Mouse (Mus musculus) embryonic facial prominence, embryonic 10.5 days (tissue): ENCODE results near the gene C1qtnf5. TPM values are rescaled to one million over a fixed set of nuclear protein-coding genes. Genes with fewer than 3 reads are reported as not detected.
"Not testable (repeated sequence)": the region's sequence is repeated elsewhere in the genome, so short reads cannot be mapped to it uniquely, and the experiment has no call there.

Source experiments
- DNase-seq: peaks from one replicate; pipeline ENCODE4 v3.0.0-alpha.2; 2017; ENCODE audit warnings: low spot score
- H3K27ac ChIP-seq: fragments of 300-500 bp; sonication (generic); replicated peaks from 2 replicates; pipeline ENCODE4 v1.5.1; 2016; ENCODE audit warnings: mild to moderate bottlenecking
- H3K27me3 ChIP-seq: fragments of 300-500 bp; sonication (generic); replicated peaks from 2 replicates; pipeline ENCODE4 v1.6.1; 2016; ENCODE audit warnings: low read depth, mild to moderate bottlenecking; ENCODE audit not compliant: poor library complexity, severe bottlenecking
- H3K36me3 ChIP-seq: fragments of 300-500 bp; sonication (generic); replicated peaks from 2 replicates; pipeline ENCODE4 v1.6.1; 2016; ENCODE audit warnings: mild to moderate bottlenecking, moderate library complexity
- H3K4me1 ChIP-seq: fragments of 300-500 bp; sonication (generic); 2 replicates; pipeline ENCODE4 v1.6.1; 2016
- H3K4me3 ChIP-seq: fragments of 300-500 bp; sonication (generic); 2 replicates; pipeline ENCODE4 v1.5.1; 2016; ENCODE audit warnings: mild to moderate bottlenecking, moderate library complexity
- H3K9me3 ChIP-seq: fragments of 300-500 bp; sonication (generic); 2 replicates; pipeline ENCODE4 v1.6.1; 2016; ENCODE audit warnings: mild to moderate bottlenecking
- WGBS: fragments of 180-500 bp; shearing (Covaris S2); methylation state at CpG from one replicate; pipeline ENCODE4 v1.1.7; 2016; 5-methylcytosine and 5-hydroxymethylcytosine counted together
- polyA plus RNA-seq: library from polyadenylated mRNA; unstranded; fragments of >200 nt; fragmentation: Nextera tagmentation; extraction: Ambion mirVana; gene quantifications from 2 replicates; pipeline ENCODE4 v1.2.1, GENCODE M21; 2016

Gene C1qtnf5
- polyA plus RNA-seq, 1 experiment from 2014 or later: 0.27 TPM

GRCm38 (mm10) chr9:44095781-44096180 is 11.3 kb upstream of the C1qtnf5 start:
- Histone ChIP-seq H3K9me3 (no peaks in the 10 kb centered on the region), H3K27me3 (no peaks in the 10 kb centered on the region), H3K27ac (no peak overlapping the region), H3K4me3 (no peak overlapping the region), H3K4me1 (peaks cover 10% of the 10 kb centered on the region), H3K36me3 (peaks cover 34% of the 10 kb centered on the region)
- WGBS: 90% methylated on average over 9 of the region's 9 CpGs
- DNase-seq: no peak

GRCm38 (mm10) chr9:44096536-44096935 is 10.5 kb upstream of the C1qtnf5 start:
- H3K27me3 ChIP-seq: no peaks in the 10 kb centered on the region
- H3K4me3 ChIP-seq: no peak overlapping the region
- H3K36me3 ChIP-seq: peaks cover 27% of the 10 kb centered on the region
- H3K27ac ChIP-seq: no peak overlapping the region
- H3K9me3 ChIP-seq: no peaks in the 10 kb centered on the region
- peaks cover 14% of the 10 kb centered on the region for H3K4me1 ChIP-seq
- peak; percentile 46 for DNase-seq
- WGBS: 29% methylated on average over 9 of the region's 9 CpGs

- WGBS: 41% methylated on average over 9 of the region's 9 CpGs
- Histone ChIP-seq H3K4me1 (peaks cover 25% of the 10 kb centered on the region), H3K9me3 (no peaks in the 10 kb centered on the region), H3K27ac (peak within 1 kb of the TSS; percentile 11; the same call in 1 of the 2 replicates), H3K4me3 (no peak within 1 kb of the TSS), H3K27me3 (no peaks in the 10 kb centered on the region), H3K36me3 (peaks cover 36% of the 10 kb centered on the region)
- DNase-seq: peak; percentile 58
These were observed 5.6 kb upstream of the C1qtnf5 start, which contains the start of gene Mfrp for GRCm38 (mm10) chr9:44101490-44101889. Gene Mfrp (plus strand): TSS chr9:44101729.

- DNase-seq: no peak
- Histone ChIP-seq H3K27ac (no peak overlapping the region), H3K27me3 (no peaks in the 10 kb centered on the region), H3K4me1 (peaks cover 56% of the 10 kb centered on the region), H3K9me3 (no peaks in the 10 kb centered on the region), H3K36me3 (peaks cover 67% of the 10 kb centered on the region), H3K4me3 (no peak overlapping the region)
- WGBS: 95% methylated on average over 7 of the region's 7 CpGs
These were observed 2.2 kb upstream of the C1qtnf5 start for GRCm38 (mm10) chr9:44104881-44105280.

- no peaks in the 10 kb centered on the region for H3K27me3 ChIP-seq
- peaks cover 65% of the 10 kb centered on the region for H3K4me1 ChIP-seq
- H3K27ac ChIP-seq: no peak overlapping the region
- H3K9me3 ChIP-seq: no peaks in the 10 kb centered on the region
- 89% methylated on average over 10 of the region's 10 CpGs for WGBS
- peaks cover 71% of the 10 kb centered on the region for H3K36me3 ChIP-seq
- H3K4me3 ChIP-seq: no peak overlapping the region
- DNase-seq: no peak
These were observed 1.3 kb upstream of the C1qtnf5 start for GRCm38 (mm10) chr9:44105781-44106180.

- WGBS: 90% methylated on average over 7 of the region's 7 CpGs
- H3K4me1 ChIP-seq: peaks cover 65% of the 10 kb centered on the region
- peaks cover 73% of the 10 kb centered on the region for H3K36me3 ChIP-seq
- no peak for DNase-seq
- no peak overlapping the region for H3K4me3 ChIP-seq
- no peaks in the 10 kb centered on the region for H3K27me3 ChIP-seq
- no peaks in the 10 kb centered on the region for H3K9me3 ChIP-seq
- peak overlapping the region; percentile 40; the same call in 1 of the 2 replicates for H3K27ac ChIP-seq
These were observed 863 bp upstream of the C1qtnf5 start for GRCm38 (mm10) chr9:44106182-44106581.

GRCm38 (mm10) chr9:44106596-44106995 is 449 bp upstream of the C1qtnf5 start:
- no peaks in the 10 kb centered on the region for H3K9me3 ChIP-seq
- H3K27ac ChIP-seq: peak overlapping the region; percentile 75
- 73% methylated on average over 4 of the region's 4 CpGs for WGBS
- peak overlapping the region; percentile 40 for H3K4me3 ChIP-seq
- no peak for DNase-seq
- H3K27me3 ChIP-seq: no peaks in the 10 kb centered on the region
- peaks cover 73% of the 10 kb centered on the region for H3K36me3 ChIP-seq
- H3K4me1 ChIP-seq: peaks cover 63% of the 10 kb centered on the region

- H3K36me3 ChIP-seq: peaks cover 73% of the 10 kb centered on the region
- peaks cover 63% of the 10 kb centered on the region for H3K4me1 ChIP-seq
- peak overlapping the region; percentile 75 for H3K27ac ChIP-seq
- H3K9me3 ChIP-seq: no peaks in the 10 kb centered on the region
- H3K4me3 ChIP-seq: peak overlapping the region; percentile 40
- H3K27me3 ChIP-seq: no peaks in the 10 kb centered on the region
- DNase-seq: peak; percentile 67
- WGBS: 38% methylated on average over 25 of the region's 25 CpGs
These were observed 623 bp downstream of the C1qtnf5 start for GRCm38 (mm10) chr9:44107557-44108179.

- 82% methylated on average over 31 of the region's 31 CpGs for WGBS
- Histone ChIP-seq H3K27ac (peak overlapping the region; percentile 75; the same call in 1 of the 2 replicates), H3K36me3 (peaks cover 73% of the 10 kb centered on the region), H3K9me3 (no peaks in the 10 kb centered on the region), H3K4me1 (peaks cover 61% of the 10 kb centered on the region), H3K4me3 (peak overlapping the region; percentile 46), H3K27me3 (no peaks in the 10 kb centered on the region)
- no peak for DNase-seq
These were observed 1.4 kb downstream of the C1qtnf5 start for GRCm38 (mm10) chr9:44108269-44109055.

GRCm38 (mm10) chr9:44109360-44110095 is 2.5 kb downstream of the C1qtnf5 start:
- peak; percentile 80 for DNase-seq
- H3K36me3 ChIP-seq: peaks cover 62% of the 10 kb centered on the region
- 36% methylated on average over 9 of the region's 9 CpGs for WGBS
- H3K4me3 ChIP-seq: peak overlapping the region; percentile 46
- H3K27ac ChIP-seq: 0 out of 2 replicates have a peak overlapping the region, but pooled peaks have one; percentile 30
- H3K9me3 ChIP-seq: no peaks in the 10 kb centered on the region
- no peaks in the 10 kb centered on the region for H3K27me3 ChIP-seq
- peaks cover 65% of the 10 kb centered on the region for H3K4me1 ChIP-seq

GRCm38 (mm10) chr9:44111909-44112308 is 4.9 kb downstream of the C1qtnf5 start:
- DNase-seq, H3K27ac ChIP-seq, H3K9me3 ChIP-seq, H3K27me3 ChIP-seq: not testable (repeated sequence)
- 78% methylated on average over 10 of the region's 12 CpGs for WGBS
- Histone ChIP-seq H3K36me3 (peaks cover 39% of the 10 kb centered on the region), H3K4me3 (peak overlapping the region; percentile 88), H3K4me1 (peaks cover 56% of the 10 kb centered on the region)

GRCm38 (mm10) chr9:44113105-44113789 is 6.2 kb downstream of the C1qtnf5 start, which contains the start of the genes Gm49380 and Rnf26:
Gene Gm49380 (minus strand): TSS chr9:44113500.
Gene Rnf26 (minus strand): TSS chr9:44113517.
- DNase-seq: peak; percentile 95
- Histone ChIP-seq H3K4me1 (peaks cover 43% of the 10 kb centered on the region), H3K4me3 (peak within 1 kb of the TSS; percentile 88), H3K36me3 (peaks cover 25% of the 10 kb centered on the region), H3K9me3 (no peaks in the 10 kb centered on the region), H3K27me3 (no peaks in the 10 kb centered on the region), H3K27ac (peak within 1 kb of the TSS; percentile 95)
- WGBS: under 1% methylated on average over 51 of the region's 51 CpGs
